Mouse (Mus musculus) embryonic facial prominence, embryonic 12.5 days (tissue): ENCODE data around the gene Dmtf1. TPM values are rescaled to one million over a fixed set of nuclear protein-coding genes. Genes with fewer than 3 reads are reported as not detected.
"Not testable (repeated sequence)": the region's sequence is repeated elsewhere in the genome, so short reads cannot be mapped to it uniquely, and the experiment has no call there.

Source experiments
- ATAC-seq: fragments of 200-750 bp; cut with Nextera tagmentation; 2 replicates; pipeline ENCODE4 v1.8.0; 2017; ENCODE audit not compliant: insufficient number of reproducible peaks, insufficient read depth, low FRiP score, low TSS enrichment
- H3K27ac ChIP-seq: fragments of 300-500 bp; sonication (generic); 2 replicates; pipeline ENCODE4 v1.5.1; 2016; ENCODE audit warnings: mild to moderate bottlenecking
- H3K27me3 ChIP-seq: fragments of 300-500 bp; sonication (generic); 2 replicates; pipeline ENCODE4 v1.6.1; 2016; ENCODE audit warnings: mild to moderate bottlenecking, moderate library complexity
- H3K36me3 ChIP-seq: fragments of 300-500 bp; sonication (generic); 2 replicates; pipeline ENCODE4 v1.6.1; 2016; ENCODE audit warnings: mild to moderate bottlenecking
- H3K4me1 ChIP-seq: fragments of 300-500 bp; sonication (generic); 2 replicates; pipeline ENCODE4 v1.6.1; 2016
- H3K4me2 ChIP-seq: fragments of 300-500 bp; sonication (generic); replicated peaks from 2 replicates; pipeline ENCODE4 v1.6.1; 2016; ENCODE audit warnings: mild to moderate bottlenecking, moderate library complexity
- H3K4me3 ChIP-seq: fragments of 300-500 bp; sonication (generic); 2 replicates; pipeline ENCODE4 v1.5.1; 2016; ENCODE audit warnings: mild to moderate bottlenecking
- H3K9ac ChIP-seq: fragments of 300-500 bp; sonication (generic); 2 replicates; pipeline ENCODE4 v1.6.1; 2016; ENCODE audit warnings: mild to moderate bottlenecking, moderate library complexity
- H3K9me3 ChIP-seq: fragments of 300-500 bp; sonication (generic); 2 replicates; pipeline ENCODE4 v1.6.1; 2016; ENCODE audit warnings: mild to moderate bottlenecking, moderate library complexity
- WGBS: fragments of 180-500 bp; shearing (Covaris S2); methylation state at CpG from one replicate; pipeline ENCODE4 v1.1.7; 2016; 5-methylcytosine and 5-hydroxymethylcytosine counted together
- polyA plus RNA-seq: library from polyadenylated mRNA; unstranded; fragments of >200 nt; fragmentation: Nextera tagmentation; extraction: Ambion mirVana; gene quantifications from 2 replicates; pipeline ENCODE4 v1.2.1, GENCODE M21; 2016

Gene Dmtf1
- polyA plus RNA-seq = 62.8 and 67.2 TPM in 2 replicates

- under 1% methylated on average over 63 of the region's 64 CpGs for WGBS
- Histone ChIP-seq H3K4me2 (peak within 1 kb of the TSS; percentile 67), H3K9me3 (no peaks in the 10 kb centered on the region), H3K27me3 (no peaks in the 10 kb centered on the region), H3K9ac (peak within 1 kb of the TSS; percentile 95), H3K4me1 (peaks cover 8% of the 10 kb centered on the region; the same call in 1 of the 2 replicates), H3K27ac (peak within 1 kb of the TSS; percentile 100), H3K4me3 (peak within 1 kb of the TSS; percentile 92), H3K36me3 (no peaks in the 10 kb centered on the region)
- peak; percentile 92 for ATAC-seq
Measured at GRCm38 (mm10) chr5:9161456-9162041, at the start of gene Dmtf1. Gene Dmtf1, minus strand, starts transcription at chr5:9161776.

- H3K4me3 ChIP-seq = no peak overlapping the region
- no peaks in the 10 kb centered on the region for H3K9me3 ChIP-seq
- H3K36me3 ChIP-seq = no peaks in the 10 kb centered on the region
- no peaks in the 10 kb centered on the region for H3K27me3 ChIP-seq
- no peak overlapping the region for H3K4me2 ChIP-seq
- no peak for ATAC-seq
- H3K9ac ChIP-seq = no peak overlapping the region
- no peaks in the 10 kb centered on the region for H3K4me1 ChIP-seq
- H3K27ac ChIP-seq = no peak overlapping the region
- 63% methylated on average over 1 of the region's 1 CpGs for WGBS
Measured at GRCm38 (mm10) chr5:9186467-9186866, 24.9 kb upstream of the Dmtf1 start.

DNA sequence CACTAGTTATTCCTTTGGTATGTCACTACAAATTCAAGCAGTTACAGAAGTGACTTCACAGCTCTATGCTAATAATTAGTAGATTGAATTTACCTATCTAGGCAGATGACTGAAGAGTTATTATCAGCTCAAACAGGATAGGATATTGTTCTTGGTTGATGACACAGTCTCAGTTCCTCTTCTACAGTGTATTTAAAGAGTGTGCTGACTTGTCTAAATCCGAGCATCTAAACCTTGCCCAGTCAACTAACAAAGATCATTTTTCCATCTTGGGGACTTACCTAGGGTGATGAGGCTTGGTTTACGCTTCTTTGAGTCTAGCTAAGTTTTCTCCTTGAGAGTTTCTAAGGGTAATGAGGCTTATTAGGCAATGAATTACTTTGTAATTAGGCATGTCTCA, 11.7 kb upstream of the Dmtf1 start:
- H3K36me3 ChIP-seq = no peaks in the 10 kb centered on the region
- WGBS = 79% methylated on average over 2 of the region's 2 CpGs
- H3K9ac ChIP-seq = no peak overlapping the region
- no peak overlapping the region for H3K4me2 ChIP-seq
- H3K4me3 ChIP-seq = no peak overlapping the region
- no peak for ATAC-seq
- no peaks in the 10 kb centered on the region for H3K9me3 ChIP-seq
- H3K27me3 ChIP-seq = no peaks in the 10 kb centered on the region
- H3K27ac ChIP-seq = no peak overlapping the region
- H3K4me1 ChIP-seq = no peaks in the 10 kb centered on the region

- not testable (repeated sequence) for ATAC-seq, H3K27ac ChIP-seq, H3K4me3 ChIP-seq, H3K9me3 ChIP-seq, H3K9ac ChIP-seq, H3K4me2 ChIP-seq, H3K36me3 ChIP-seq, H3K4me1 ChIP-seq, H3K27me3 ChIP-seq
- WGBS = 86% methylated on average over 5 of the region's 5 CpGs
Measured at GRCm38 (mm10) chr5:9169328-9170005, 7.9 kb upstream of the Dmtf1 start.

DNA sequence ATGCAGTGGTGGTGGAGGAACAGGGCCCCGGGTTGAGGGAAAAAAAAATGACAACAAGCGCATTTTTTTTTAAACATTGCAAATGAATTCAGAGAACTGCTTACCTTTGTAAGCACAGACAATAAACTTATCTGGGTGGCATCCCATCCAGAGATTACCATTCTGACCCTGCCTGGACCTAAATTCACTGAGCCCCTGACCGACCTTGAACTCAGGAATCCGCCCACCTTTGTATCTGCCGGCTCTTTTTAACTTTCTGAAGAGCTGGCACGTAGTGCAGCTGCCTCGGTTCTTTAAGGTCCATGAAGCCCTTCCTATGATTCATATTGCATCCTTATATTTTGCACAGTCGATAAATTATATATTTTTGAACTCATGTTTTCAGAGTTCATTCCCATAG, 4.8 kb upstream of the Dmtf1 start:
- no peak for ATAC-seq
- H3K36me3 ChIP-seq = no peaks in the 10 kb centered on the region
- 77% methylated on average over 8 of the region's 8 CpGs for WGBS
- no peak overlapping the region for H3K4me2 ChIP-seq
- H3K27ac ChIP-seq = no peak overlapping the region
- H3K4me3 ChIP-seq = no peak overlapping the region
- H3K9me3 ChIP-seq = no peaks in the 10 kb centered on the region
- H3K4me1 ChIP-seq = no peaks in the 10 kb centered on the region; the same call in 1 of the 2 replicates
- no peaks in the 10 kb centered on the region for H3K27me3 ChIP-seq
- H3K9ac ChIP-seq = no peak overlapping the region

- H3K36me3 ChIP-seq, H3K27ac ChIP-seq, H3K9me3 ChIP-seq, H3K4me2 ChIP-seq, H3K4me1 ChIP-seq, ATAC-seq, H3K27me3 ChIP-seq, H3K9ac ChIP-seq, H3K4me3 ChIP-seq: not testable (repeated sequence)
- WGBS = 90% methylated on average over 10 of the region's 10 CpGs
Measured at GRCm38 (mm10) chr5:9165151-9165550, 3.6 kb upstream of the Dmtf1 start.

GRCm38 (mm10) chr5:9163411-9163810, 1.8 kb upstream of the Dmtf1 start:
- Histone ChIP-seq H3K9me3 (no peaks in the 10 kb centered on the region), H3K4me3 (no peak overlapping the region), H3K27ac (no peak overlapping the region), H3K4me2 (no peak overlapping the region), H3K4me1 (peaks cover 8% of the 10 kb centered on the region; the same call in 1 of the 2 replicates), H3K9ac (no peak overlapping the region), H3K27me3 (no peaks in the 10 kb centered on the region), H3K36me3 (no peaks in the 10 kb centered on the region)
- no peak for ATAC-seq
- WGBS = 88% methylated on average over 3 of the region's 3 CpGs

DNA sequence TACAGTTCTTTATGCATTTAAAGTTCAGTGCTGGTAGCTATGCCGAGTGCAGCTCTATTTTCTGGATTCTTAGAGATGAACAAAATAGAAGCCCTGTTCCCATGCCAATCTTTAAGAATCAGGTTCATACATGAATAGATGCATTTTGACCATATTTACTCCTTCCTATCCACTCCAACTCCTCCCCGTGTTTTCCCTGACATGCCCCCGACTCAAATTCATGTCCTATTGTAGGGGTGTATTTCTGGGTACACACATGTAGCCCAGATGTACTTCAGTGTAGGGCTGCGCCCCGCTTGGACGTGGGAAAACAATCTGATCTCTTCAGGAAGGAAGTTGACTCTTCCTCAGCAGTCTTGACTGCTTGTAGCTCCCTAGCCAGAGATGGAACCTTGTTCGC, 512 bp upstream of the Dmtf1 start:
- ATAC-seq = peak; percentile 16
- Histone ChIP-seq H3K4me1 (peaks cover 8% of the 10 kb centered on the region; the same call in 1 of the 2 replicates), H3K9me3 (no peaks in the 10 kb centered on the region), H3K9ac (peak overlapping the region; percentile 95), H3K27ac (peak overlapping the region; percentile 100), H3K27me3 (no peaks in the 10 kb centered on the region), H3K4me2 (peak overlapping the region; percentile 67), H3K36me3 (no peaks in the 10 kb centered on the region), H3K4me3 (peak overlapping the region; percentile 92)
- WGBS = 12% methylated on average over 7 of the region's 7 CpGs

GRCm38 (mm10) chr5:9160831-9161455, 633 bp downstream of the Dmtf1 start:
- H3K4me1 ChIP-seq = peaks cover 8% of the 10 kb centered on the region; the same call in 1 of the 2 replicates
- peak overlapping the region; percentile 100 for H3K27ac ChIP-seq
- peak overlapping the region; percentile 95 for H3K9ac ChIP-seq
- peak; percentile 67 for ATAC-seq
- WGBS = 1% methylated on average over 43 of the region's 55 CpGs
- peak overlapping the region; percentile 92 for H3K4me3 ChIP-seq
- no peaks in the 10 kb centered on the region for H3K27me3 ChIP-seq
- peak overlapping the region; percentile 54 for H3K4me2 ChIP-seq
- H3K36me3 ChIP-seq = no peaks in the 10 kb centered on the region
- no peaks in the 10 kb centered on the region for H3K9me3 ChIP-seq

GRCm38 (mm10) chr5:9157336-9157735, 4.2 kb downstream of the Dmtf1 start:
- Histone ChIP-seq H3K9ac (no peak overlapping the region), H3K4me1 (peaks cover 8% of the 10 kb centered on the region; the same call in 1 of the 2 replicates), H3K4me3 (no peak overlapping the region), H3K36me3 (no peaks in the 10 kb centered on the region), H3K27me3 (no peaks in the 10 kb centered on the region), H3K9me3 (no peaks in the 10 kb centered on the region), H3K27ac (no peak overlapping the region), H3K4me2 (no peak overlapping the region)
- no peak for ATAC-seq
- WGBS = 85% methylated on average over 1 of the region's 1 CpGs

- Histone ChIP-seq H3K36me3 (no peaks in the 10 kb centered on the region), H3K27me3 (no peaks in the 10 kb centered on the region), H3K27ac (no peak overlapping the region), H3K4me1 (peaks cover 8% of the 10 kb centered on the region; the same call in 1 of the 2 replicates), H3K4me3 (no peak overlapping the region), H3K9me3 (no peaks in the 10 kb centered on the region), H3K9ac (no peak overlapping the region), H3K4me2 (no peak overlapping the region)
- no peak for ATAC-seq
Measured at GRCm38 (mm10) chr5:9156746-9157145, 4.8 kb downstream of the Dmtf1 start.
